Mouse (Mus musculus) bone marrow, adult 2 months (tissue): ENCODE data around the gene Wrnip1.

Experiments used
- CTCF ChIP-seq: fragments of 200-500 bp; IDR thresholded peaks from 2 replicates; pipeline ENCODE4 v1.5.1; 2011; ENCODE audit warnings: low read length, control low read depth; ENCODE audit not compliant: control insufficient read depth, insufficient read depth
- POLR2A ChIP-seq: fragments of 200-500 bp; IDR thresholded peaks from 2 replicates; pipeline ENCODE4 v1.6.1; 2011; ENCODE audit warnings: low read depth, mild to moderate bottlenecking, control low read depth, low read length, borderline replicate concordance; ENCODE audit not compliant: control insufficient read depth

- TF ChIP-seq CTCF (no peak), POLR2A (no peak)
Observed at GRCm38 (mm10) chr13:32768104-32768503, 33.7 kb upstream of the Wrnip1 start.
